Mouse (Mus musculus) liver, embryonic 12.5 days (tissue): ENCODE results near the gene Adgre5. TPM values are rescaled to one million over a fixed set of nuclear protein-coding genes. Genes with fewer than 3 reads are reported as not detected.

Source experiments
- ATAC-seq: fragments of 200-750 bp; cut with Nextera tagmentation; 2 replicates; pipeline ENCODE4 v1.8.0; 2017; ENCODE audit warnings: moderate number of reproducible peaks, mild to moderate bottlenecking, moderate library complexity
- H3K27ac ChIP-seq: fragments of 300-500 bp; sonication (generic); 2 replicates; pipeline ENCODE4 v1.5.1; 2016; ENCODE audit warnings: mild to moderate bottlenecking
- H3K27me3 ChIP-seq: fragments of 300-500 bp; sonication (generic); replicated peaks from 2 replicates; pipeline ENCODE4 v1.6.1; 2016; ENCODE audit warnings: mild to moderate bottlenecking, moderate library complexity
- H3K36me3 ChIP-seq: fragments of 300-500 bp; sonication (generic); 2 replicates; pipeline ENCODE4 v1.6.1; 2016; ENCODE audit warnings: mild to moderate bottlenecking, moderate library complexity
- H3K4me1 ChIP-seq: fragments of 300-500 bp; sonication (generic); 2 replicates; pipeline ENCODE4 v1.6.1; 2016
- H3K4me2 ChIP-seq: fragments of 300-500 bp; sonication (generic); 2 replicates; pipeline ENCODE4 v1.6.1; 2016; ENCODE audit warnings: mild to moderate bottlenecking, moderate library complexity
- H3K4me3 ChIP-seq: fragments of 300-500 bp; sonication (generic); 2 replicates; pipeline ENCODE4 v1.5.1; 2016; ENCODE audit warnings: mild to moderate bottlenecking, moderate library complexity
- H3K9ac ChIP-seq: fragments of 300-500 bp; sonication (generic); 2 replicates; pipeline ENCODE4 v1.6.1; 2016; ENCODE audit warnings: mild to moderate bottlenecking, moderate library complexity
- H3K9me3 ChIP-seq: fragments of 300-500 bp; sonication (generic); replicated peaks from 2 replicates; pipeline ENCODE4 v1.6.1; 2016; ENCODE audit warnings: mild to moderate bottlenecking, moderate library complexity
- WGBS: fragments of 180-500 bp; shearing (Covaris S2); methylation state at CpG from one replicate; pipeline ENCODE4 v1.1.7; 2016; ENCODE audit not compliant: insufficient replicate concordance; 5-methylcytosine and 5-hydroxymethylcytosine counted together
- polyA plus RNA-seq: library from polyadenylated mRNA; unstranded; fragments of >200 nt; fragmentation: Nextera tagmentation; extraction: Ambion mirVana; gene quantifications from 2 replicates; pipeline ENCODE4 v1.2.1, GENCODE M21; 2016

Gene Adgre5
- polyA plus RNA-seq, 1 experiment from 2014 or later = 11.5 TPM

- no peaks in the 10 kb centered on the region for H3K27me3 ChIP-seq
Observed at GRCm38 (mm10) chr8:83719048-83719447, 22.1 kb downstream of the Adgre5 start.

GRCm38 (mm10) chr8:83716563-83716962, 24.6 kb downstream of the Adgre5 start:
- WGBS = 25% methylated on average over 2 of the region's 2 CpGs

More at GRCm38 (mm10) chr8:83719048-83719447, 22.1 kb downstream of the Adgre5 start:
- Histone ChIP-seq H3K9me3 (no peaks in the 10 kb centered on the region), H3K4me3 (no peak overlapping the region), H3K9ac (no peak overlapping the region), H3K4me2 (no peak overlapping the region), H3K27ac (no peak overlapping the region), H3K4me1 (peaks cover 33% of the 10 kb centered on the region), H3K36me3 (peaks cover 62% of the 10 kb centered on the region)
- ATAC-seq = no peak
- WGBS = 80% methylated on average over 2 of the region's 2 CpGs

GRCm38 (mm10) chr8:83715771-83716170, 25.4 kb downstream of the Adgre5 start:
- Histone ChIP-seq H3K27me3 (no peaks in the 10 kb centered on the region), H3K4me1 (peaks cover 32% of the 10 kb centered on the region), H3K36me3 (peaks cover 30% of the 10 kb centered on the region), H3K4me2 (peak overlapping the region; percentile 73), H3K9ac (peak overlapping the region; percentile 81), H3K27ac (peak overlapping the region; percentile 89), H3K9me3 (no peaks in the 10 kb centered on the region), H3K4me3 (peak overlapping the region; percentile 95)
- WGBS = under 1% methylated on average over 17 of the region's 17 CpGs
- ATAC-seq = no peak

More at GRCm38 (mm10) chr8:83716563-83716962, 24.6 kb downstream of the Adgre5 start:
- peak overlapping the region; percentile 73 for H3K4me2 ChIP-seq
- peak overlapping the region; percentile 89 for H3K27ac ChIP-seq
- H3K36me3 ChIP-seq = peaks cover 38% of the 10 kb centered on the region
- peaks cover 32% of the 10 kb centered on the region for H3K4me1 ChIP-seq
- no peaks in the 10 kb centered on the region for H3K27me3 ChIP-seq
- H3K4me3 ChIP-seq = peak overlapping the region; percentile 95
- ATAC-seq = peak; percentile 23
- H3K9me3 ChIP-seq = no peaks in the 10 kb centered on the region
- H3K9ac ChIP-seq = peak overlapping the region; percentile 81

GRCm38 (mm10) chr8:83715031-83715690, 26.0 kb downstream of the Adgre5 start, which contains the start of gene Ddx39:
TSS of gene Ddx39 (plus strand) at chr8:83715177.
- H3K36me3 ChIP-seq = peaks cover 24% of the 10 kb centered on the region
- WGBS = under 1% methylated on average over 63 of the region's 63 CpGs
- peak within 1 kb of the TSS; percentile 89 for H3K27ac ChIP-seq
- ATAC-seq = peak; percentile 99
- H3K9ac ChIP-seq = peak within 1 kb of the TSS; percentile 81
- peak within 1 kb of the TSS; percentile 73 for H3K4me2 ChIP-seq
- peaks cover 32% of the 10 kb centered on the region for H3K4me1 ChIP-seq
- no peaks in the 10 kb centered on the region for H3K27me3 ChIP-seq
- H3K9me3 ChIP-seq = no peaks in the 10 kb centered on the region
- peak within 1 kb of the TSS; percentile 95 for H3K4me3 ChIP-seq

- H3K4me3 ChIP-seq = peak overlapping the region; percentile 95
- H3K9ac ChIP-seq = no peak overlapping the region
- 16% methylated on average over 8 of the region's 8 CpGs for WGBS
- H3K4me1 ChIP-seq = peaks cover 32% of the 10 kb centered on the region
- peaks cover 19% of the 10 kb centered on the region for H3K36me3 ChIP-seq
- H3K27ac ChIP-seq = peak overlapping the region; percentile 89; the same call in 1 of the 2 replicates
- H3K4me2 ChIP-seq = peak overlapping the region; percentile 73
- H3K27me3 ChIP-seq = no peaks in the 10 kb centered on the region
- H3K9me3 ChIP-seq = no peaks in the 10 kb centered on the region
- peak; percentile 1; the same call in 1 of the 2 replicates for ATAC-seq
Observed at GRCm38 (mm10) chr8:83714676-83715030, 26.5 kb downstream of the Adgre5 start.

- no peak overlapping the region for H3K27ac ChIP-seq
- H3K9me3 ChIP-seq = no peaks in the 10 kb centered on the region
- no peaks in the 10 kb centered on the region for H3K4me1 ChIP-seq
- H3K9ac ChIP-seq = no peak overlapping the region
- peaks cover 6% of the 10 kb centered on the region; the same call in 1 of the 2 replicates for H3K27me3 ChIP-seq
- WGBS = 62% methylated on average over 8 of the region's 8 CpGs
- no peak overlapping the region for H3K4me2 ChIP-seq
- H3K4me3 ChIP-seq = no peak overlapping the region
- ATAC-seq = no peak
- no peaks in the 10 kb centered on the region for H3K36me3 ChIP-seq
Observed at GRCm38 (mm10) chr8:83707554-83707953, 33.6 kb downstream of the Adgre5 start.

- H3K27ac ChIP-seq = no peak overlapping the region
- H3K9ac ChIP-seq = no peak overlapping the region
- no peak for ATAC-seq
- 0 out of 2 replicates have a peak, but pooled peaks cover 4% of the 10 kb centered on the region for H3K9me3 ChIP-seq
- H3K4me3 ChIP-seq = no peak overlapping the region
- no peak overlapping the region for H3K4me2 ChIP-seq
- H3K4me1 ChIP-seq = no peaks in the 10 kb centered on the region
- 46% methylated on average over 5 of the region's 5 CpGs for WGBS
- no peaks in the 10 kb centered on the region for H3K36me3 ChIP-seq
- H3K27me3 ChIP-seq = peaks cover 6% of the 10 kb centered on the region; the same call in 1 of the 2 replicates
Observed at GRCm38 (mm10) chr8:83706411-83706810, 34.7 kb downstream of the Adgre5 start.

- ATAC-seq = no peak
- WGBS = 61% methylated on average over 4 of the region's 4 CpGs
Observed at GRCm38 (mm10) chr8:83703426-83703825, 37.7 kb downstream of the Adgre5 start.

GRCm38 (mm10) chr8:83700423-83701085, 40.6 kb downstream of the Adgre5 start:
- Histone ChIP-seq H3K27me3 (peaks cover 6% of the 10 kb centered on the region; the same call in 1 of the 2 replicates), H3K9ac (0 out of 2 replicates have a peak overlapping the region, but pooled peaks have one; percentile 12), H3K4me1 (peaks cover 51% of the 10 kb centered on the region), H3K9me3 (0 out of 2 replicates have a peak, but pooled peaks cover 6% of the 10 kb centered on the region), H3K4me3 (no peak overlapping the region), H3K36me3 (no peaks in the 10 kb centered on the region), H3K27ac (peak overlapping the region; percentile 10; the same call in 1 of the 2 replicates), H3K4me2 (no peak overlapping the region)
- WGBS = 65% methylated on average over 9 of the region's 9 CpGs
- no peak for ATAC-seq

More at GRCm38 (mm10) chr8:83703426-83703825, 37.7 kb downstream of the Adgre5 start:
- H3K27me3 ChIP-seq = peaks cover 6% of the 10 kb centered on the region; the same call in 1 of the 2 replicates
- H3K9me3 ChIP-seq = 0 out of 2 replicates have a peak, but pooled peaks cover 6% of the 10 kb centered on the region
- H3K9ac ChIP-seq = no peak overlapping the region
- H3K4me1 ChIP-seq = peaks cover 23% of the 10 kb centered on the region
- H3K36me3 ChIP-seq = no peaks in the 10 kb centered on the region
- H3K4me3 ChIP-seq = no peak overlapping the region
- H3K27ac ChIP-seq = no peak overlapping the region
- H3K4me2 ChIP-seq = no peak overlapping the region

- Histone ChIP-seq H3K4me1 (peaks cover 61% of the 10 kb centered on the region), H3K27ac (peak overlapping the region; percentile 83), H3K27me3 (peaks cover 3% of the 10 kb centered on the region; the same call in 1 of the 2 replicates), H3K9ac (peak overlapping the region; percentile 93), H3K4me2 (peak overlapping the region; percentile 99), H3K9me3 (0 out of 2 replicates have a peak, but pooled peaks cover 6% of the 10 kb centered on the region), H3K36me3 (no peaks in the 10 kb centered on the region), H3K4me3 (peak overlapping the region; percentile 89)
- WGBS = 24% methylated on average over 9 of the region's 9 CpGs
- no peak for ATAC-seq
Observed at GRCm38 (mm10) chr8:83699566-83699965, 41.6 kb downstream of the Adgre5 start.

- 0 out of 2 replicates have a peak, but pooled peaks cover 6% of the 10 kb centered on the region for H3K9me3 ChIP-seq
Observed at GRCm38 (mm10) chr8:83698661-83699453, 42.3 kb downstream of the Adgre5 start, which contains the start of gene Pkn1. TSS of gene Pkn1 (minus strand) at chr8:83699179.

More at GRCm38 (mm10) chr8:83698661-83699453, 42.3 kb downstream of the Adgre5 start, which contains the start of gene Pkn1:
- H3K4me2 ChIP-seq = peak within 1 kb of the TSS; percentile 99
- peak within 1 kb of the TSS; percentile 93 for H3K9ac ChIP-seq
- peak within 1 kb of the TSS; percentile 89 for H3K4me3 ChIP-seq
- H3K36me3 ChIP-seq = no peaks in the 10 kb centered on the region
- under 1% methylated on average over 66 of the region's 85 CpGs for WGBS
- H3K27me3 ChIP-seq = no peaks in the 10 kb centered on the region
- H3K27ac ChIP-seq = peak within 1 kb of the TSS; percentile 83
- peak; percentile 90 for ATAC-seq
- H3K4me1 ChIP-seq = peaks cover 68% of the 10 kb centered on the region
